Mouse (Mus musculus) forebrain, embryonic 11.5 days (tissue): ENCODE results near the gene D930007J09Rik. TPM values are rescaled to one million over a fixed set of nuclear protein-coding genes. Genes with fewer than 3 reads are reported as not detected.

Source experiments
- ATAC-seq: fragments of 200-750 bp; cut with Nextera tagmentation; replicated peaks from 2 replicates; pipeline ENCODE4 v1.8.0; 2017; ENCODE audit warnings: moderate TSS enrichment; ENCODE audit not compliant: low FRiP score
- DNase-seq: peaks from one replicate; pipeline ENCODE4 v3.0.0-alpha.2; 2017; ENCODE audit warnings: low spot score
- H3K27ac ChIP-seq: fragments of 300-500 bp; sonication (generic); 2 replicates; pipeline ENCODE4 v1.5.1; 2014; ENCODE audit warnings: low read depth, low read length
- H3K27me3 ChIP-seq: fragments of 300-500 bp; sonication (generic); 2 replicates; pipeline ENCODE4 v1.6.1; 2014; ENCODE audit warnings: mild to moderate bottlenecking, low read length, mixed read lengths; ENCODE audit not compliant: control insufficient read depth, insufficient read depth
- H3K36me3 ChIP-seq: fragments of 300-500 bp; sonication (generic); 2 replicates; pipeline ENCODE4 v1.6.1; 2014; ENCODE audit warnings: mild to moderate bottlenecking, low read length, moderate library complexity, mixed read lengths; ENCODE audit not compliant: control insufficient read depth, insufficient read depth
- H3K4me1 ChIP-seq: fragments of 300-500 bp; sonication (generic); replicated peaks from 2 replicates; pipeline ENCODE4 v1.6.1; 2014; ENCODE audit warnings: low read length, mixed read lengths; ENCODE audit not compliant: control insufficient read depth, insufficient read depth
- H3K4me2 ChIP-seq: fragments of 300-500 bp; sonication (generic); 2 replicates; pipeline ENCODE4 v1.6.1; 2014; ENCODE audit warnings: low read depth, mild to moderate bottlenecking, low read length, moderate library complexity, mixed read lengths; ENCODE audit not compliant: severe bottlenecking
- H3K4me3 ChIP-seq: fragments of 300-500 bp; sonication (generic); 2 replicates; pipeline ENCODE4 v1.5.1; 2014; ENCODE audit warnings: low read depth, low read length
- H3K9ac ChIP-seq: fragments of 300-500 bp; sonication (generic); 2 replicates; pipeline ENCODE4 v1.6.1; 2014; ENCODE audit warnings: low read length
- H3K9me3 ChIP-seq: fragments of 300-500 bp; sonication (generic); 2 replicates; pipeline ENCODE4 v1.6.1; 2016; ENCODE audit warnings: low read length, mixed read lengths; ENCODE audit not compliant: control insufficient read depth
- WGBS: fragments of 180-500 bp; shearing (Covaris S2); extraction: QIAGEN DNeasy Blood & Tissue Kit; methylation state at CpG from one replicate; pipeline ENCODE4 v1.1.7; 2014; 5-methylcytosine and 5-hydroxymethylcytosine counted together
- polyA plus RNA-seq: library from polyadenylated mRNA; unstranded; fragments of >200 nt; fragmentation: Nextera tagmentation; extraction: Ambion mirVana; gene quantifications from 2 replicates; pipeline ENCODE4 v1.2.1, GENCODE M21; 2014

The D930007J09Rik gene
- polyA plus RNA-seq, 1 experiment from 2014 or later = not detected

DNA sequence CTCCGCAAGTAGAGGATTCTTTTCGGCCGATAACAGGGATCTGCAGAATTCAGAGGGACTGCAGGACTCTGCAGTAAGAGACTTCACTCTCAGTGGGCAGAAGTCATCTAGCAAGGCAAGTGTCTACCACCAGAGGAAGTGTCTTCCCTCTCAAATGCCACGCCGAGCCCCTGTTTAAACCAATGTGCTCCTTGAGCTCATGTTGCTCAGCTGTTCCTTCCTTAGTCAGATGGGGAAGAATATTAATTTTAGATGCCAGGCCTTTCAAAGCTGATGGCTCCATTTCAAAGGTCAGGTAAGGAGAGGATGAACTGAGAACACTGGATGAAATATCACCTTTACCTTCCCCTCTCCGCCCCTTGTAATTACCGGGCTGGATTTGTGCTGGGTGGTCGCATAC is 18.8 kb downstream of the D930007J09Rik start, which contains the start of gene Mylk4:
Gene Mylk4, minus strand, starts transcription at position 139 of the 400 bp plus-strand sequence.
- DNase-seq (no peak), ATAC-seq (no peak)
- WGBS = 87% methylated on average over 8 of the region's 8 CpGs
- no peaks in the 10 kb centered on the region for H3K27me3 ChIP-seq
- no peak within 1 kb of the TSS for H3K4me2 ChIP-seq
- no peaks in the 10 kb centered on the region for H3K4me1 ChIP-seq
- H3K36me3 ChIP-seq = no peaks in the 10 kb centered on the region
- H3K9me3 ChIP-seq = no peaks in the 10 kb centered on the region
- H3K4me3 ChIP-seq = no peak within 1 kb of the TSS
- H3K27ac ChIP-seq = no peak within 1 kb of the TSS
- no peak within 1 kb of the TSS for H3K9ac ChIP-seq

DNA sequence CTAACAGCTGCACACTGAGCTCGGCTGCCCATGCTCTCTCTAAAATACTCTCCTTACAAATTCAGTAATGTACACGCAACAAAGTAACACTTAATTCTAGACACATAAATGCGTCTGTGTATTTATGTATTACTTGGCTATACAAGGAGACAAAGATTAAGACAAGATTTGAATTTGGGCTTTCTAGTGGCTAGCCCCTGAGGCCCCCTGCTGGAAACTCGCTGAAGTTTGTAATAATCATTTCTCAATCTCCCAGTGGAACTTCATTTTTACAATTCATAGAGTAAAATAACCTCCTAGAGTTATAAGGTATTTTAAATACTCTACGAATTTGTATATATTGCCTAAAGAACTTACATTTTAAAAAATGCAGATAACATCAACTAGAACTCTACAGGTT is 19.6 kb downstream of the D930007J09Rik start:
- no peak overlapping the region for H3K27ac ChIP-seq
- H3K27me3 ChIP-seq = no peaks in the 10 kb centered on the region
- 65% methylated on average over 5 of the region's 5 CpGs for WGBS
- H3K9me3 ChIP-seq = no peaks in the 10 kb centered on the region
- DNase-seq = no peak
- no peak overlapping the region for H3K4me2 ChIP-seq
- no peak overlapping the region for H3K4me3 ChIP-seq
- H3K4me1 ChIP-seq = no peaks in the 10 kb centered on the region
- no peak overlapping the region for H3K9ac ChIP-seq
- H3K36me3 ChIP-seq = no peaks in the 10 kb centered on the region
- no peak for ATAC-seq

DNA sequence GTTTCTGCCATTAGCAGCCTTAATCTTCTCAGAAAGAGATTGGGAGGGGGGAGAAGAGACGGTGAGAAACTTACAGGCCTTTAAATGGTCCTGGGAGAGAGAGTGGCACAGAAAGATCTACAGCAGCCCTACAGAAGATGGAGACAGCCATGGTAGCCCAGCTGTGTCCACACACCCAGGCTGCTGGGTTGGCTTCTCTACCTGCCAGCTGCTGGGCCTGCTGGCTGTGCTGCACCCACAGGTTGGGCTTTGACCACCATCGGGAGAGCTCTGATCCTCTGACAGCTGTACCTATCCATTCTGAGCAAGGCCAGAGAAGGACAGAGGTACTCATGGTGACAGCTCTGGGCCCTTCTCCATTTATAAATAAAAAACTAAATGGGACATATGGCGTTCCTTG is 23.8 kb downstream of the D930007J09Rik start:
- Histone ChIP-seq H3K27ac (no peak overlapping the region), H3K27me3 (no peaks in the 10 kb centered on the region), H3K4me1 (no peaks in the 10 kb centered on the region), H3K4me2 (no peak overlapping the region), H3K36me3 (no peaks in the 10 kb centered on the region), H3K4me3 (no peak overlapping the region), H3K9ac (no peak overlapping the region), H3K9me3 (no peaks in the 10 kb centered on the region)
- DNase-seq (no peak), ATAC-seq (no peak)
- 65% methylated on average over 3 of the region's 3 CpGs for WGBS

DNA sequence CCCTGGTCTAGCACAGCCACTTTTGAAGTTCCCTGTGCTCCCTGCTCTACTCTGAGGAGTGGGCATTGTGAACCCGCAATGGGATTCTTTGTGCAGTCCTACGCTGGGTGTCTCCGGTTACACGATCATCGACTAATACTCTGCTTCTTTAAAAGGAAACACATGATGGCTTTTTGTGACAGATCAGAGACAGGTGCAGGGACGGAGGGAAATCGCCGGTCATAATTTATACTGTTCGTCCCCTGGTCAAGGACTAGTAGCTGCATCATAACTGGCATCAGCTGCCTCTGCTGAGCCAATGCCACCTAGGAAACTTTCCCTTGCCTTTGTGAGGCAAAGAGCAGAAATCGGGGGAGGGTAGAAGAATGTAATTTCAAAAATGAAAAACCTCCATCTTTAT is 26.3 kb downstream of the D930007J09Rik start:
- Histone ChIP-seq H3K27me3 (no peaks in the 10 kb centered on the region), H3K4me3 (no peak overlapping the region), H3K4me1 (no peaks in the 10 kb centered on the region), H3K9ac (no peak overlapping the region), H3K36me3 (no peaks in the 10 kb centered on the region), H3K9me3 (no peaks in the 10 kb centered on the region), H3K27ac (no peak overlapping the region), H3K4me2 (no peak overlapping the region)
- DNase-seq (no peak), ATAC-seq (no peak)
- 86% methylated on average over 10 of the region's 10 CpGs for WGBS

DNA sequence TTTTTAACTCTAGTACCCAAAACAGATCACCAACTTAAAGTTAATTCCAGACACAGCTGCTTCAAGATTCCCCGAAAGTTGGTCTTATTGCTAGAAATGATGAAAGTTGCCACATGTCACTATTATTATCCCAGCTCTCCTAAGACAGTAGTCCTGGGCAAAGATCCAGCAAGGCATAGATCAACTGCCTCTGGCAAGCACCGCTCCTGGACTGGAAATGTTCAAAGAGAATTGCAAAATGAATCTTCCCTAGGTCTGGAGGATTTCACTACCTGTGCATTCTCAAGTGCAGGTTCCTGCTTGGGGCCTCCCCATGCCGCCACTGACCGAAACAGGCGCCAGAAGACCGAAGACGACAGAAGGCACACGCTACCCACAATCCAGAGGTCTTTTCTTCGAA is 26.8 kb downstream of the D930007J09Rik start:
- DNase-seq (no peak), ATAC-seq (no peak)
- Histone ChIP-seq H3K36me3 (no peaks in the 10 kb centered on the region), H3K9ac (no peak overlapping the region), H3K4me2 (no peak overlapping the region), H3K4me1 (no peaks in the 10 kb centered on the region), H3K27me3 (no peaks in the 10 kb centered on the region), H3K9me3 (no peaks in the 10 kb centered on the region), H3K27ac (no peak overlapping the region), H3K4me3 (no peak overlapping the region)
- 96% methylated on average over 9 of the region's 9 CpGs for WGBS

DNA sequence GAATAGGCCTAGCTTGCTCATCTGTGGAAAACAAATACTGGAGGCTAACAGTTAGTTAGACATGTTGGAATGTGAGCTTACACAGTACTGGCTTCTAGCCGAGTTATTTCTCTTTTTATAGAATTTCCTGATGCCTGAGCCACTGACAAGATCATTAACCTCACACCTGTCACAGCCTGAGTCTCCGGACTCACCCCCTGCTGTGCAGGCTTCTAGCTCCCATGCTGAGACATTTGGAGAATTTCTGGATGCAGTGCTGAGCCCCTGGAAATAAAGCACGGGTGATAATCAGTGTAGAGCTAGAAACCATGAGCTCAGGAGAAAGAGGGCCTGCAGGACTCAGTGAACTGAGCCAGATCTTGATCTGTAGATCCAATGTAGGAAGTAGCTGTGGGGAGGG is 32.7 kb downstream of the D930007J09Rik start:
- Histone ChIP-seq H3K4me3 (no peak overlapping the region), H3K9me3 (no peaks in the 10 kb centered on the region), H3K27ac (no peak overlapping the region), H3K27me3 (no peaks in the 10 kb centered on the region), H3K36me3 (no peaks in the 10 kb centered on the region), H3K4me2 (no peak overlapping the region), H3K4me1 (no peaks in the 10 kb centered on the region), H3K9ac (no peak overlapping the region)
- WGBS = 22% methylated on average over 3 of the region's 3 CpGs
- DNase-seq (no peak), ATAC-seq (no peak)

DNA sequence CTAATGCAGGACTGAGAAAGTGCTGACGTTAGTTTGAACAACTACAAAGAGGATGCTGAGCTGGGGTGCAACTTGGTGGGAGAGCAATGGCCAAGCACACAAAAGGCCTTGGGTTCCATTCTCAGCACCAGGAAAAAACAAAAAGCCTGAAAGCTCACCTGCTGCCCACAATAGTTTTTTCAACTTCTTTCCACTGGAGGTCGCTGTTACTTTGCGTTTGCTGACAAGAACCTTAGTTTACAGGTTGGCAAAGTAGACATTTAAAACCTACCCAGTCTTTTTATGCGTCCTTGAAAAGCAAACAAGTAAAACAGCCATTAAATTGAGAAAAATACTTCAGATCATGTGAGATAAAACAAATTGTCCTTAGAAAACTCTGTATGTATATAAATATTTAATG is 34.5 kb downstream of the D930007J09Rik start:
- no peak overlapping the region for H3K9ac ChIP-seq
- H3K4me2 ChIP-seq = no peak overlapping the region
- 11% methylated on average over 4 of the region's 4 CpGs for WGBS
- DNase-seq (no peak), ATAC-seq (no peak)
- H3K36me3 ChIP-seq = no peaks in the 10 kb centered on the region
- H3K4me1 ChIP-seq = no peaks in the 10 kb centered on the region
- no peak overlapping the region for H3K4me3 ChIP-seq
- H3K27me3 ChIP-seq = no peaks in the 10 kb centered on the region
- H3K9me3 ChIP-seq = no peaks in the 10 kb centered on the region
- no peak overlapping the region for H3K27ac ChIP-seq

DNA sequence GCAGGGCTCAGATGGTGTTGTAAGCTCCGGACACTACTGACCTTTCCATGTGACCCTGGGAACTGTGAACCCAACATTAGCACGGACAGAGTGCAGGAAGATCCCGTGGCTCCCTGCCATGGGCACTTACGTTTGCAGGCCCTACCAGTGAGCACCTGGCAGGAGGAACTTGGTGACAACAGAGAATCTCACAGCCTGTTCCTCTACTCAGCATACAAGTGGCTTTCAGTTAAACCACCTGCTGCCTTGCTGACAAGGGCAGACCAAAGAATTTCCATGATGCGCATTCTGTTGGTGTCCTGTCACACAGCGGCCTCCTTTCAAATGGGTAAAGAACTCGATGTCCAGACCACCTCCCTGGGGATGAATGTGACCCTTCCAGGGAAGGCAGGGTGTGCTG is 38.2 kb downstream of the D930007J09Rik start:
- Histone ChIP-seq H3K4me1 (no peaks in the 10 kb centered on the region), H3K9ac (no peak overlapping the region), H3K27me3 (no peaks in the 10 kb centered on the region), H3K4me2 (no peak overlapping the region), H3K4me3 (no peak overlapping the region), H3K9me3 (no peaks in the 10 kb centered on the region), H3K36me3 (no peaks in the 10 kb centered on the region), H3K27ac (no peak overlapping the region)
- WGBS = 52% methylated on average over 7 of the region's 7 CpGs
- DNase-seq = no peak
- ATAC-seq = no peak

DNA sequence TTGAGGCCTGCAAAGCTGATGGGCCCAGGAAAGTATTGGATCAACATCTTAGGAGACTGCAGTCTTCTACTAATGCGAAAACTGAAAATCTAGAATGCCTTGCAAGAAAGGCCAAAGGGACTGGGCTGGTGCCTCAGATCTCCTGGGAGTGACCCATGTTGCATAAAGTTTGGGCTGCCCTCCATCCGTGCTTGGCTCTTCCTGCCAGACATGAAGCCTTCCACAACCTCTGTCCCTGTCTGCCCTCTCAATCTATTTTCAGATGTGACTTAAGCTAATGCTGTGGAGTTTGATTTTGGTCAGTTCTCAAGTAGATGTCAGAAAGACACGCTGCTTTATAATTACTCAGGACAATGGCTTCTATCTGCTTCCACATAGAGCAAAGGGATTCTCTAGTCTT is 39.5 kb downstream of the D930007J09Rik start:
- no peaks in the 10 kb centered on the region for H3K27me3 ChIP-seq
- H3K27ac ChIP-seq = no peak overlapping the region
- no peaks in the 10 kb centered on the region for H3K9me3 ChIP-seq
- H3K4me2 ChIP-seq = no peak overlapping the region
- 79% methylated on average over 3 of the region's 3 CpGs for WGBS
- no peaks in the 10 kb centered on the region for H3K4me1 ChIP-seq
- no peaks in the 10 kb centered on the region for H3K36me3 ChIP-seq
- DNase-seq (no peak), ATAC-seq (no peak)
- H3K9ac ChIP-seq = no peak overlapping the region
- no peak overlapping the region for H3K4me3 ChIP-seq
